Mouse (Mus musculus) left cerebral cortex, adult 18-20 months (tissue): ENCODE results near the gene Runx1. TPM values are rescaled to one million over a fixed set of nuclear protein-coding genes. Genes with fewer than 3 reads are reported as not detected.

Experiments
- DNase-seq, 2 experiments: peaks; one replicate each; pipeline ENCODE4 v3.0.0; 2021 to 2022; ENCODE audit warnings: low spot score in 2 of 2, mixed read lengths in 1 of 2
- total RNA-seq, 2 experiments: library from RNA; stranded (reverse); gene quantifications; 2 replicates each; pipeline ENCODE4 v1.2.3; 2021

Gene Runx1
- total RNA-seq, 2 experiments from 2014 or later = 1.6 to 1.8 TPM

- no peak for DNase-seq
These were observed 25.1 kb downstream of the Runx1 start for GRCm38 (mm10) chr16:92800845-92801244.

GRCm38 (mm10) chr16:92799940-92800339 lies 26.0 kb downstream of the Runx1 start:
- no peak for DNase-seq

- DNase-seq = no peak
These were observed 31.8 kb downstream of the Runx1 start for GRCm38 (mm10) chr16:92794197-92794596.

- DNase-seq = no peak
These were observed 32.2 kb downstream of the Runx1 start for GRCm38 (mm10) chr16:92793741-92794140.

- DNase-seq = no peak
These were observed 33.0 kb downstream of the Runx1 start for GRCm38 (mm10) chr16:92792905-92793304.

GRCm38 (mm10) chr16:92790601-92791000 lies 35.3 kb downstream of the Runx1 start:
- no peak for DNase-seq

- no peak for DNase-seq
These were observed 36.1 kb downstream of the Runx1 start for GRCm38 (mm10) chr16:92789840-92790239.

GRCm38 (mm10) chr16:92788446-92788845 lies 37.5 kb downstream of the Runx1 start:
- DNase-seq = peak; percentile 7 to 18

GRCm38 (mm10) chr16:92786883-92787321 lies 39.0 kb downstream of the Runx1 start:
- DNase-seq = no peak

- peak in 1 of 2 experiments; percentile 2 for DNase-seq
These were observed 39.6 kb downstream of the Runx1 start for GRCm38 (mm10) chr16:92786276-92786882.

- no peak for DNase-seq
These were observed 42.3 kb downstream of the Runx1 start for GRCm38 (mm10) chr16:92783651-92784131.

- DNase-seq = no peak
These were observed 43.5 kb downstream of the Runx1 start for GRCm38 (mm10) chr16:92782408-92782807.

- no peak for DNase-seq
These were observed 46.0 kb downstream of the Runx1 start for GRCm38 (mm10) chr16:92779896-92780435.

- DNase-seq = no peak
These were observed 46.8 kb downstream of the Runx1 start for GRCm38 (mm10) chr16:92779175-92779574.

GRCm38 (mm10) chr16:92778096-92778780 lies 47.7 kb downstream of the Runx1 start:
- DNase-seq = no peak

- DNase-seq = no peak
These were observed 58.1 kb downstream of the Runx1 start for GRCm38 (mm10) chr16:92767862-92768261.

GRCm38 (mm10) chr16:92767423-92767822 lies 58.5 kb downstream of the Runx1 start:
- DNase-seq = no peak

- no peak for DNase-seq
These were observed 61.1 kb downstream of the Runx1 start for GRCm38 (mm10) chr16:92764741-92765396.

GRCm38 (mm10) chr16:92763666-92764065 lies 62.3 kb downstream of the Runx1 start:
- DNase-seq = no peak

- DNase-seq = no peak
These were observed 63.9 kb downstream of the Runx1 start for GRCm38 (mm10) chr16:92761968-92762521.

GRCm38 (mm10) chr16:92760091-92760490 lies 65.9 kb downstream of the Runx1 start:
- no peak for DNase-seq

- DNase-seq = no peak
These were observed 68.4 kb downstream of the Runx1 start for GRCm38 (mm10) chr16:92757564-92757963.
